Mouse (Mus musculus) cortical plate, adult 2 months (tissue): ENCODE results near the gene Kcnk5. TPM values are rescaled to one million over a fixed set of nuclear protein-coding genes. Genes with fewer than 3 reads are reported as not detected.

Experiments used
- H3K27ac ChIP-seq: fragments of 200-500 bp; 2 replicates; pipeline ENCODE4 v1.5.1; 2012; ENCODE audit warnings: low read length, control low read depth, inconsistent platforms; ENCODE audit not compliant: insufficient read depth
- H3K4me1 ChIP-seq: fragments of 200-500 bp; 2 replicates; pipeline ENCODE4 v1.6.1; 2011; ENCODE audit warnings: low read length; ENCODE audit not compliant: control insufficient read depth, insufficient read depth
- H3K4me3 ChIP-seq: fragments of 200-500 bp; 2 replicates; pipeline ENCODE4 v1.5.1; 2011; ENCODE audit warnings: mild to moderate bottlenecking, low read length, control low read depth; ENCODE audit not compliant: insufficient read depth
- CTCF ChIP-seq: fragments of 200-500 bp; IDR thresholded peaks from 2 replicates; pipeline ENCODE4 v1.5.1; 2011; ENCODE audit warnings: mild to moderate bottlenecking, control low read depth, low read length; ENCODE audit not compliant: insufficient read depth; ENCODE audit errors: extremely low read depth
- POLR2A ChIP-seq: fragments of 200-500 bp; IDR thresholded peaks from 2 replicates; pipeline ENCODE4 v1.6.1; 2011; ENCODE audit warnings: mild to moderate bottlenecking, low read length, control low read depth; ENCODE audit not compliant: insufficient read depth; ENCODE audit errors: extremely low read depth
- polyA plus RNA-seq: library from polyadenylated mRNA; depleted of rRNA; stranded (reverse); fragments of >200 nt; gene quantifications from 2 replicates; pipeline ENCODE4 v1.2.3, GENCODE M21; 2012

The Kcnk5 gene
- polyA plus RNA-seq, 1 experiment, result 0.71 TPM

GRCm38 (mm10) chr14:20179731-20180280 is 1.8 kb downstream of the Kcnk5 start:
- H3K4me3 ChIP-seq, result no peak overlapping the region
- TF ChIP-seq POLR2A (no peak), CTCF (no peak)
- H3K27ac ChIP-seq, result no peak overlapping the region
- 0 out of 2 replicates have a peak, but pooled peaks cover 2% of the 10 kb centered on the region for H3K4me1 ChIP-seq

DNA sequence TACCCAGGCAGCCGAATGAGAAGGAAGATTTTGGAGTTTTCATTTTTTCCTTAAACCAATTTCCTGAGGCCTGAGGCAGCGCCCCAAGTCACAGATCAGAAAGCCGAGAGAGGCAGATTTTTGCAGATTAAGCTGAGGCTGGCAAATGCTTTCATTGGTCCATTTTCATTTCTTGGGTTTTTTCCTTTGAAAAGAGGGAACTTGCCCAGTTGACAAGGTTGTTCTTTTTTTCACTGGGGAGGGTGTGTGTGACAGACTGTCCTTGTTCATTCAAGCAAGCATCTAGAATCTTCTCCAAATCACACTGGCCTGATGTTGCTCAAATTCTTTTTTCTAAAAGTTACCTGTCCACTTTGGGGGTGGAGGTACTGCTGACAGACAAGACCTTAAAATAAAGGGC is 2.5 kb downstream of the Kcnk5 start:
- Histone ChIP-seq H3K4me1 (0 out of 2 replicates have a peak, but pooled peaks cover 2% of the 10 kb centered on the region), H3K27ac (no peak overlapping the region), H3K4me3 (no peak overlapping the region)
- TF ChIP-seq POLR2A (no peak), CTCF (no peak)

- TF ChIP-seq POLR2A (no peak), CTCF (no peak)
- Histone ChIP-seq H3K27ac (no peak overlapping the region), H3K4me1 (0 out of 2 replicates have a peak, but pooled peaks cover 2% of the 10 kb centered on the region), H3K4me3 (no peak overlapping the region)
Observed at GRCm38 (mm10) chr14:20178593-20178992, 3.0 kb downstream of the Kcnk5 start.

GRCm38 (mm10) chr14:20177494-20178123 is 4.0 kb downstream of the Kcnk5 start:
- H3K27ac ChIP-seq, result no peak overlapping the region
- TF ChIP-seq POLR2A (no peak), CTCF (no peak)
- H3K4me3 ChIP-seq, result no peak overlapping the region
- H3K4me1 ChIP-seq, result 0 out of 2 replicates have a peak, but pooled peaks cover 2% of the 10 kb centered on the region

- Histone ChIP-seq H3K4me3 (no peak overlapping the region), H3K4me1 (no peaks in the 10 kb centered on the region), H3K27ac (no peak overlapping the region)
- TF ChIP-seq POLR2A (no peak), CTCF (no peak)
Observed at GRCm38 (mm10) chr14:20175705-20176104, 5.9 kb downstream of the Kcnk5 start.

GRCm38 (mm10) chr14:20175114-20175513 is 6.5 kb downstream of the Kcnk5 start:
- Histone ChIP-seq H3K4me3 (no peak overlapping the region), H3K4me1 (no peaks in the 10 kb centered on the region), H3K27ac (no peak overlapping the region)
- TF ChIP-seq POLR2A, result no peak
- TF ChIP-seq CTCF, result no peak

GRCm38 (mm10) chr14:20174696-20175095 is 6.9 kb downstream of the Kcnk5 start:
- H3K4me1 ChIP-seq, result no peaks in the 10 kb centered on the region
- TF ChIP-seq POLR2A (no peak), CTCF (no peak)
- no peak overlapping the region for H3K27ac ChIP-seq
- no peak overlapping the region for H3K4me3 ChIP-seq

GRCm38 (mm10) chr14:20173873-20174490 is 7.6 kb downstream of the Kcnk5 start:
- no peak overlapping the region for H3K4me3 ChIP-seq
- H3K27ac ChIP-seq, result no peak overlapping the region
- TF ChIP-seq CTCF (no peak), POLR2A (no peak)
- H3K4me1 ChIP-seq, result no peaks in the 10 kb centered on the region

GRCm38 (mm10) chr14:20172924-20173323 is 8.7 kb downstream of the Kcnk5 start:
- H3K4me1 ChIP-seq, result no peaks in the 10 kb centered on the region
- TF ChIP-seq POLR2A (no peak), CTCF (no peak)
- no peak overlapping the region for H3K27ac ChIP-seq
- no peak overlapping the region for H3K4me3 ChIP-seq

- TF ChIP-seq POLR2A (no peak), CTCF (no peak)
- no peak overlapping the region for H3K27ac ChIP-seq
- H3K4me1 ChIP-seq, result no peaks in the 10 kb centered on the region
- no peak overlapping the region for H3K4me3 ChIP-seq
Observed at GRCm38 (mm10) chr14:20172509-20172908, 9.1 kb downstream of the Kcnk5 start.
